Mouse (Mus musculus) left cerebral cortex, adult 2 months (tissue): ENCODE measurements around the gene Camta1. TPM values are rescaled to one million over a fixed set of nuclear protein-coding genes. Genes with fewer than 3 reads are reported as not detected.

Experiments
- DNase-seq, 2 experiments: peaks; one replicate each; pipeline ENCODE4 v3.0.0; 2021 to 2022; ENCODE audit warnings: low spot score in 2 of 2, mixed read lengths in 1 of 2; ENCODE audit errors: extremely low spot score in 1 of 2
- H3K27ac ChIP-seq: fragments of 200-600 bp; 2 replicates; pipeline ENCODE4 v1.8.1; 2022
- H3K4me3 ChIP-seq: fragments of 200-600 bp; 2 replicates; pipeline ENCODE4 v1.8.1; 2022
- CTCF ChIP-seq: fragments of 200-600 bp; IDR thresholded peaks from 2 replicates; pipeline ENCODE4 v1.8.1; 2022; ENCODE audit warnings: antibody characterized with exemption, mild to moderate bottlenecking, moderate library complexity
- intact Hi-C: fragments of 180-260 bp; cut with DNase I; formaldehyde crosslinking; loops from one replicate; pipeline ENCODE4 v1.15.1; 2025
- total RNA-seq, 2 experiments: library from RNA; stranded (reverse); gene quantifications; 2 replicates each; pipeline ENCODE4 v1.2.3; 2021

The Camta1 gene
- total RNA-seq, 2 experiments from 2014 or later = 242 to 255 TPM

DNA sequence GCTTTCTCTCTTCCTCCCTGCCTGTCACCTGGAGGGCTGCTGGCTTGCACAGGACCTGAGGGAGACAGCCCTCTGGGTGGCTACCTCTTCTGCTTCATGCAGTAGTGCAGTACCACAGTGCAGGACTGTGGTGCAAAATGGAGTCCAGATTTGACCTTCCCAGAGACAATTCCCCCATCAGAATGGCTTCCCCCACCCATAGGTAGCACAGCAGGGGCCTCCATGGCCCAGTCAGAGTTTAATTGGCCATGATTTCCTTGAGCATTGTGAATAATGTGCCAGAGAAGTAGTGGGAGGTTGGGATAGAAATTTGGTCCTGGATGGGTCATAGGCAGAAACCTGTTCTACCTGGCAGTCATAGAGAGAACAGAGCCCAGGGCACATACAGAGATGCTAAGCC, 136.8 kb downstream of the Camta1 start:
- TF ChIP-seq CTCF = no peak
- no peak for DNase-seq
- intact Hi-C loops = loop anchor here (5.0 kb wide), 1 partner anchor 33 kb away; no protein-coding TSS in a partner anchor
- no peak overlapping the region for H3K27ac ChIP-seq
- H3K4me3 ChIP-seq = no peak overlapping the region

DNA sequence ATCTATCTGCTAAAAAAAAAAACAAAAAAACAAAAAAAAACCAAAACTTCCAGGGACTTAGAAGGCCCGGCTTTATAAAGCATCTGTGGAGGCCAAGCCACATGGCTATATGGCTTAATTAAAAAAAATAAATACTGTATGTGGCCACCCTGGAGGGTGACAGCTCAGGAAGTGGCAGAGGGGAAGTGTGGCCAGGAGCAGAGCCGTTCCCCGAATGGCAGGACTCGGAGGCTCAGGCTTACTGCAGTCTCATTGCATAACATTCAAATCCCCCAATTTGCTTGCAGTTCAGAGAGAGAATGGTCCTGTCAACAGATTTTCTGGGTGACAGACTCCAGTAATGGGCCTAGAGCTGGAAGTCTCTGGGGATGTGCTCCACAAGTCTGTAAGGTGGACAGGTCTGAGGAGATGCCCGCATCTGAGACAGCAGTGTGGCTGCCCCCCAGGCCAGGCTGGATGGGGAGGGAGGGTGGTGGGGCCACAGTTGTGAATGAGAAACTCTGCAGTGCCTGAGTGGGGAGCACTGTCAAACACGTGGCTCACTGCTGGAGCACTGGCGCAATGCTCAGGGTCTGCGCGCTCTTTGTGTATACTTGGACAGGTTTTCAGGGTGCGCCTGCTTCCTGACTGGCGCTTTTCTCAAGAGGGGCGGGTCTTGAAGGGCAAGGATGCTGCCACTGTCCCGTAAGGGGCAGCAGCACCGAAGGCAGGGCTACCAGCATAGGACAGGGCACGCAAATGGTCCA, 140.8 kb downstream of the Camta1 start:
- no peak overlapping the region for H3K27ac ChIP-seq
- DNase-seq = no peak
- no peak for TF ChIP-seq CTCF
- no peak overlapping the region for H3K4me3 ChIP-seq
- intact Hi-C loops = no loop called here

DNA sequence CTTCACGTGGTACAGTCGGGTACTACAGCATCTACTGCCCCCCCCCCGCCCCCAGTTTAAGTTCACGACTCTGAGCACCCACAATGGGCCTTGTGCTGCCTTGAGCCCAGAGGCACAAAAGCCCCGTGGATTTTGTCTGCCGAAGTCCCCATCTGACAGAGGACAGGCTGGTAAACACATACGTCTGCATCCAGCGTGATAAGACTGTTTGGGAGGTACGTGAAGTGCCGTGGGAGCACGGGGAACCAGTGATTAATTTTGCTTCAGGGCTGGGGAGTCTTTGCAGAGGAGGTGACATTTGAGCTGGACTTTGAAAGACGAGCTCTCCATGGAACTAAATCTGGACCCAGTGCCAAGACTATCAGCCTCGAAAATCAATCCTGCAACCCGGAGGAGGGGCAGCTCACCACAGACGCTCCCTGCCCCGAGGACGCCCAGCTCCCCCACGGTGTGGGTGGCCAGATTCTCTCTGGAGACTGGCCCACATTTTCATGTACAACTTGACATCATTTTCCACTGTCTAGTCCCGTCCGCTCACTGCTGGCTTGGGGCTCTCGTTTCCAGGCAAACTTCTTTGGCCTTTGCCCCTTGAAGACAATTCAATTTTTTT, 142.7 kb downstream of the Camta1 start:
- DNase-seq = no peak
- Histone ChIP-seq H3K4me3 (no peak overlapping the region), H3K27ac (no peak overlapping the region)
- intact Hi-C loops = no loop called here
- no peak for TF ChIP-seq CTCF

DNA sequence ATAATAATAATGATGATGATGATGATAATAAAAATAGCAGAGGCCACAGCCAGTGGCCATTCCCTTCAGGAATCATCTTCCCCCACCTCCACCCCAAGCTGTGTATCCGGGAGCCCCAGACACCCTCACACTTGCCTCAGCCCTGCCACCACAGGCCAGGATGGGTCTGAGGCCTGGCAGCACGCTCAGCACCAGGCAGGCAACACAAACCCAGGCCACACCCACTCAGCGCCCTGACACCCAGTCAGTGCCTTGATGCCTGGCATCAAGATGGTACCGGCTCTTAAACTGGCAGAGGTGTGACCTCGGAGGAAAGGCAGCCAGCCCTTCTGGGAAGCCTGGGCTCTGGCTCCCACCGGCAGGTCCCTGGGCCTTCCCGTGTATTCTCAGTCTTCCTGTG, 143.8 kb downstream of the Camta1 start:
- no peak for TF ChIP-seq CTCF
- intact Hi-C loops = no loop called here

DNA sequence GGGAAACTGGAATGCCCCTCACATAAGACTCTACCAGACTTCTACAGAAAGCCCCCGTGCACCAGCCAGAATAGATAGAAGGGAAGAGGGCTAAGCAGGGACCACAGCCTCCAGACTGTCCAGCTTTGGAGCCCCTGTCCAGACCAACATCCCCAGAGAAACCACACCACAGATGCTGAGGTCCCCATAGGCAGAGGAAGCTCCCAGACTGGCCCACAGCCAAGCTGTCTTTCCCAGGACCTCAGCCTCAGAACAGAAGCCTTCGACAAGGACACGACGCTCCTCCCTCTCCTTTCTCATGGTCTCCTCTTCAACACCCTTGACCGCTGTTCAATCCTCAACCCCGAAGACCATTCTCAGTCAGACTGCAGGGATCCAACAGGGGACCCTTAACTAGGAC, 148.0 kb downstream of the Camta1 start:
- intact Hi-C loops = no loop called here
- DNase-seq = no peak
- no peak for TF ChIP-seq CTCF
- H3K4me3 ChIP-seq = no peak overlapping the region
- H3K27ac ChIP-seq = no peak overlapping the region

More for the DNA sequence above, 143.8 kb downstream of the Camta1 start:
- Histone ChIP-seq H3K4me3 (no peak overlapping the region), H3K27ac (no peak overlapping the region)
- DNase-seq = no peak

DNA sequence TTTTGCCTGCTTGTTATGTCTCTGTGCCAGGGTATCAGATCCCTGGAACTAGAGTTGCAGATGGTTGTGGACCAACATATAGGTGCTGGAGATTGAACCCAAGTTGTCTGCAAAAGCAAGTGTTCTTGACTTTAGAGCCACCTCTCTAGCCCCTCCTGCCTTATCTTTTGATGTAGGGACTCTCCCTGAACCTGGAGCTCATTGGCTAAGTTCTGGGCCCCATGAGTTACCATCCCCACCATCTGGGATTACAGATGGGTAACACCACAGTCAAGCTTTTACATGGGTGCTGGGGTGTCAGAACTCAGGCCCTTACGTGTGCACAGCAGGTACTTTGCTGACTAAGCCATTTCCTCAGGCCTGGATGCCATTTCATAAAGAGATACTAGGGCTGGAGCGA, 150.3 kb downstream of the Camta1 start:
- TF ChIP-seq CTCF = no peak
- no peak overlapping the region for H3K4me3 ChIP-seq
- intact Hi-C loops = no loop called here
- DNase-seq = no peak
- no peak overlapping the region for H3K27ac ChIP-seq

DNA sequence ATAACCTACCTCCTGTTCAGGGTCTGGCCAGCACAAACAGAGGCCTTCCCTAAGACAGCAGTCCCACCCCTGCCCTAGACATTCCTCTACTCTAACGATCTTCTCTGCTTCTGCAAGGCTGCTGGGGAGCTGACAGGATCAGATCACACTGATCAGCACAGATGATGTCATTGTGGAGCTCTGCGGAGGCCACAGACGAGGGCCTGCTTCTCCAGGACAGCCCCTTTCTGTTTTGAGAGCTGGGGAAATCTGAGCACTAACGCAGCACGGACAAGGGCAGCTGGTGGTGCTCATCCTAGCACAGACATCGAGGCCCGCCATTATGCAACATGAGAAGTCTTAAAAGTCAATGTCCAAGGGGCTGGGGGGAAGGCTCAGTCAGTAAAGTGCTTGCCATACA, 151.2 kb downstream of the Camta1 start:
- H3K27ac ChIP-seq = no peak overlapping the region
- no peak for TF ChIP-seq CTCF
- H3K4me3 ChIP-seq = no peak overlapping the region
- intact Hi-C loops = no loop called here
- no peak for DNase-seq

DNA sequence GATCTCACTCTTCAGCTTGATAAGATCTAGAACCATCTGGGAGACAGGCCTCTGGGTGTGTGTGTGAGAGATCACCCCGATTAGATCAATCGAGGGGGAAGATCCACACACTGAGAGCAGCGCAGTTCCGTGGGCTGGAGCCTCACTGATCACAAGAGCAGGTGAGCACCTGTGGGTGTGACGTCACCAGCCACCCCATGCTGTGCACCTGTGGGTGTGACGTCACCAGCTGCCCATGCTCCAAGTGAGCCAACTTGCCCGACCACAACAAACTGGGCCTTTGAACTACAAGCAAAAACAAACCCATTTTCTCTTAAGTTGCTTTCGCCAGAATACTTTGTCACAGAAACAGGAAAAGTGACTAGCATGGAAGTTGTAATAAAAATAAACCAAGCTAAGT, 152.4 kb downstream of the Camta1 start:
- no peak for TF ChIP-seq CTCF

DNA sequence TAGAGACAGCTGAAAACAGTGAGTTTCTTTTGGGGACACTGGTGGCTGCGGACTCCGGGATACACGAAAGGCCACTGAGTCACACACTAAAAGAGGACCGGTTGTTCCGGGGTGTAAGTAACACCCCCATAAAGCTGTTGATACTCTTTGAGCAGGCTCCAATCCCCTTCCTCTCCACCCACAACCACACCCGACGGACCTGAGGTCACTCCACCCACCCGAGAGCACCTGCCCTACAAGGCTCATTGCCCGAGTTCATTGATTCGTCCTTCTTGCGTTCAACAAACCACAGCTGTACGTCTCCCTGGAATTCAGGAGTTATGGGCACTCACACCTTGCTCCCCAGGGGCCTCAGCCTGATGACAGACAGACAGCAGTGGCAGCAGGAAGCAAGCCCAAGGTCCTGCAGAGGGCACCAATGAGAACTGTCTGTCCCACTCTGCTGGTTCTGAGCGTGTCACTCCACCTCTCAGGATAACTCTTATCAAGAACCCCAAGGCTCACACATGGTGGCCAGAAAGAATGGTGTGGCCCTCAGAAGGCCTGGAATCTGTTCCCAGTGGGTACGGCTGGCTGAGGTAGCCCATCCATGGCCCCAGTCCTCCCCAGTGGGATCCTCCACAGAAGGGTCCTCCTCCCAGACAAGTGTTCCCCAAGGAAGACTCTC, 158.5 kb downstream of the Camta1 start:
- Histone ChIP-seq H3K4me3 (no peak overlapping the region), H3K27ac (no peak overlapping the region)
- no peak for DNase-seq
- intact Hi-C loops = no loop called here
- no peak for TF ChIP-seq CTCF

More for the DNA sequence above, 152.4 kb downstream of the Camta1 start:
- no peak for DNase-seq
- H3K27ac ChIP-seq = no peak overlapping the region
- no peak overlapping the region for H3K4me3 ChIP-seq
- intact Hi-C loops = no loop called here

DNA sequence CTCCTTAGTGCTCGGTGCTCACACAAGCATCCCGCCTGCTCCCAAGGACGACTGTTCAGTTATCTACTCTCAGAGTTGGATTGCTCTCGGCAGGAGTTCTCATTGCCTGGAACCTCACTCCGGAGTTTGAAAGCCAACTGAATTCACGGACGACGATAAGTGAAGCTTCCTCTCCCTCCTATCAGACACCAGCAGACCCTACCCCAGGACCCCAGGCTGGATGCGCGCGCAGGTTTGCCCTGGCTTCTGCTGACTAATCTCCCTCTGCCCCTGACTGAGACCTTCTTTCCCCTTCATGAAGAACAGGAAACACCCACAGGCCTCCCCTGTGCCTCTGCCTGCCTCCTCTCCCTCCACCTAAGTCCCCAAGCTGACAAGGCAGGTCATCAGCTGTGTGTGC, 159.2 kb downstream of the Camta1 start:
- intact Hi-C loops = no loop called here
- H3K27ac ChIP-seq = no peak overlapping the region
- no peak for DNase-seq
- H3K4me3 ChIP-seq = no peak overlapping the region
- no peak for TF ChIP-seq CTCF

DNA sequence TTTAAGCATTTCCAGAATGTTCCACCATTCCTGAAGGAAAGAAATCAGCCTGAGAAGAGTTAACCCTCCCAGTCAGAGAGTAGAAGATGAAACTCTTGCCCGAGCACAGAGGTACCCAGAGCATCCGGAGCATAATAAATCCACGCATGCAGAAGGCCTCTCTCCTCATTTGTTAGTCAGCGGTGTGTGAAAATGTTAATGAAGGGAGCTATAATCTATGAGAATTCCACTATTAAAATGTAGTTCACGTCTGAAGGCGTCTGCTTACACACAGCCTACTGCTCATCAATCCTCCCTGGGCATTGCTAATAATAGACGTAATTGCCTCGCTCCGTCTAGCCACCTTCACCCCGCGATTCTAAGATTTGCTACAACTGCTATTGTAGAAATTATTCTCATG, 165.7 kb downstream of the Camta1 start:
- DNase-seq = no peak
- TF ChIP-seq CTCF = no peak
- Histone ChIP-seq H3K27ac (no peak overlapping the region), H3K4me3 (no peak overlapping the region)
- intact Hi-C loops = no loop called here

DNA sequence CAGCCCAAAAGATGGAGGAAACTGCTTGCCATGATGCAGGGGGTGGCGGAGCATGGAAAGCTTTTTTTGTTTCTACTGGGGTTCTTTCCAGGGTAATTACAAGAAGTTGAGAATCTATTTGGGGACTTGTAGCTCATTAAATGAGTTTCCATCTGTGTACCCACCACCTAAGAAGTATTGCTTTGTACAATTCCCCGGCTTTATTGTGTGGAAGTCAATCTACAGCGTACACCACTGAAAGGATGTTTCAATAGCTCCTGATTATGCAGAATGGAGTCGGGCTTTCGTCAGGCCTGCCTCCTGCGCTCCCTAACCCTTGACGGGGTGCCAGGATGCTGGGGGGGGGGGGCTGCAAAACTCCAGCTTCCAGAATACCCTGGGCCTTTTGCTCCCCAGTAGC, 167.1 kb downstream of the Camta1 start:
- intact Hi-C loops = loop anchor here (5.0 kb wide), 1 partner anchor 33 kb away; no protein-coding TSS in a partner anchor
- Histone ChIP-seq H3K27ac (no peak overlapping the region), H3K4me3 (no peak overlapping the region)
- TF ChIP-seq CTCF = no peak
- no peak for DNase-seq
